Mouse (Mus musculus) v-Abl transformed pro-B cells (cell line): ENCODE measurements around the gene Spry1.

Experiments
- in situ Hi-C, 2 experiments: fragments of 400-800 bp; cut with MboI; formaldehyde crosslinking; loops; one replicate each; pipeline ENCODE4 v1.15.1; 2025; ENCODE audit not compliant: unreplicated experiment in 2 of 2

The Spry1 gene

DNA sequence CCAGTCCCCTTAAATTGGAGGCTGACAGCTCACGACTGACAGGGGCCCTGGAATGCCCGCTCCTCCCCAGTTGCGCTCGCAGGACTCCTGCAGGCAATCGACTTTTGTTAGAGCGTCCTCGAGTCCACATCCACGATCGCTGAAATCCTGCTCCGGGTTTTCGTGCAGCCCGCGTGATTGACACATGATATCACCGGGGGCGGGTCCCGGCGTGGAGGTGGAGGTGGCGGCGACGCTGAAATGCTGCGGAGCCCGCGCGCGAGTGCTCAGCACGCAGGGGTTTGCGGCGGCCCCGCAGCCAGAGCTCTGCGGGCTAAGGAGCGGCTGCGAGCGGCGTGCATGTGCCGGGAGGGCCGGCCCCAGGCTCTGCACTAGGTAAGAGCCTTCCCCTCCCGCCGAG is at the start of gene Spry1:
Gene Spry1 (plus strand): TSS at position 258 of the 400 bp plus-strand sequence.
- in situ Hi-C loops, result loop anchor here (5.0 to 10.0 kb wide), 5 partner anchors 115 to 565 kb away; no protein-coding TSS in a partner anchor

DNA sequence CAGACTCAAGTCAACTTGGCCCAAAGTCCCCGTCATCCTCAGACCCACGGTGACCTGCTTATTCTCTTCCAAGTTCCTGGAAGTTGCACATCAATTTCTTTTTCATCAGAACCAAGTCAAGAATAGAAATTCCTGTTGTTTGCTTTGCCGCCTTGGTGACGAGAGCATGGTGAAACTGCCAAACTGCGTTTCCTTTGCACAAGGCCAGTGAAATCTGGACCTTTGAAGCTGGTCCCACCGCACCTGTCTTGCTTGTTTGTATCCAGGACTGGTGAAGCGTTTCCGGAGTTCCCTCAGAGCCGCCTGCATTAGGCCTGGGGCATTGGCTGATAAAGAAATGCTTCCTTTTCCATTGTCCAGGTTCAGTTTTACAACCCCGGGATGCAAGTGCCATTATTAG is 44.0 kb upstream of the Spry1 start:
- in situ Hi-C loops, result no loop called here

DNA sequence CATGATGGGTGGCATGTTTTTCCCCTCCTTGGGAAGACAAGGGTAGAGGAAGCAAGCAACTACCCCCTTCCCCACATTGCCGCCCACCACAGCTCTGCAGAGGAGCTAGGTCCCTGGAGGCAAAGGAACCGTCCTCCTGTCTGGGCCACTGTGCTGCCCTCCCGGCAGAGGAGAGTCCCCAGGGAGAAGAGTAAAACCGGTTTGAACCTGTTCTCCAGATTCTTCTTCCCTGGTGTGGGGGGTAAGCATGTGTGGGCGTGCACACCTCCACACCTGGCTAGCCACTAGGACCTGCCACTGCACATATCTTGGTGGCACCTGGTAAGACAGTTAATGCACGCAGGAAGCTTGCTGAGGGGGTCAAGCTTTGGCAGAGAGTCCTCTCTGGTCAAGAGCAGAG is 43.2 kb upstream of the Spry1 start:
- in situ Hi-C loops, result no loop called here

DNA sequence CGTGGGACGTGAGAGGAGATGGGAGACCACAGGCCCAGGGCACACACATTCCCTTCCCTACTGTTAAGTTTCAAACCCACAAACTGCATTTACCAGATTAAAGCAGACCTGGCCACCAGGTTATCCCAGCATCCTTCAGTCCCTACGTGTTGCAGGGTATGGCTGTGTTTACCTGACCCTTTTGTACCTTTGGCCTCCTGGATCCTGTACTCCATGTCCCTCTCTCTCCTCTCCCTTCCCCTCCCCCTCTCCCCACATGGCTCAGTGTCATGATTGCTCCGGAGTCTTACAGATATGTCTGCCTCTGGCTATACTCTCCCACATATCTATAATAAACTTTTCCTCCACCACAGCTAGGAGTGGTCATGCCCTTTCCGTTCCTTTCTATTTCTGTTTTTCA is 42.5 kb upstream of the Spry1 start:
- in situ Hi-C loops, result no loop called here

DNA sequence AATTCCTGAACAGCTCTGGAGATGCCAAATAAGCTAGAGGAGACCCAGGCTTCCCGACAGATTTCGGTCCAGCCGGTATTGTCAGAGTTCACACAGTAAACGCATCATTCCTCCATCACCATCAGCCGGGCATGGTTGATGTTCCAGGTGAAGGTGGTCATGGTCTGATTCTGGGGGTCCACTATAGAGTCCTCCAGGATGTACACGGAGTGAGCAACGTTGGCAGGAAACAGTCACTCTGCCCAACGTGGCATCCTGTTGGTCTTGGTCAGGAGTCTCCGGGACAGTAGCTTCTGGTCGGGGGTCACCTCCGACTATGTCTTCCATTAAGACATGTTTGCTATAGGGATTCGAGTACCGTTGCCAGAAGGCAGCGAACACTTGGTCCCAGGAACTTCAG is 40.1 kb upstream of the Spry1 start:
- in situ Hi-C loops, result loop anchor here in 1 of 2 experiments (10.0 kb wide), 1 partner anchor 125 kb away; no protein-coding TSS in a partner anchor

DNA sequence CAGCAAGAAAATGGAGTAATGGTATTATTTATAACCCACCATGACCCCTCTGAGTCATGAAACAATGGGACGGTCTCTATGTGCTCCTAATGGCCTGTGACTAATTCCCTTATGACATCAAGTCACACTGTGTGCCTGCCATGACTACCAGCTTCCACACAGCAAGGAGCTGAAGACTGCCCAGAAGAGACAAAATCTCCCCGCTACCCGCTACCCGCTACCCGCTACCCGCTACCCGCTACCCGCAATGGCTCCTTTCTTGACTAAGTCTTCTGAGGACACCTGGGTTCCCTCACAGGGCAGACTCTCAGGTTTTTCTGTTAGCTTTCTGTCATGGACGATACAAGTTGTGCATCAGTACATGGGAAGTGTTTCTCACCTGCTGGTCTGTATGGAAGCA is 37.4 kb upstream of the Spry1 start:
- in situ Hi-C loops, result loop anchor here in 1 of 2 experiments (10.0 kb wide), 1 partner anchor 128 kb away; no protein-coding TSS in a partner anchor

DNA sequence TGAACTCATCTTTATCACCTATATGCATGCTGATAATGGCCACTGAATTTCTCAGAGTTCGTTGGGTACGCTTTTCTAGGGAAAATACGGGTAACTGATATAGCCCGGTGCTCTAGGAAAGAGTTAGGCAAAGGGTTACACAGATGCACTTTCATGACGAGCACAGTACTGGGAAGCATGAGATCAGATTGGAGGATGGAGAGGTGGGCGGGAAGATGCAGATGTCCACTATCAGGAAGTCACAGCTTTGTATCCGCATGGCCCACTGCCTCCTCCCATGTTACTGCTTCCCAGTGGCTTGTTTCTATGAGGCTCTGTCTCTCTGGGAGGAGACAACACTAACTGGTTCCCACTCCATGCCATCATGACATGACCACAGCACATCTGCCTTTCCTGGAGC is 36.9 kb upstream of the Spry1 start:
- in situ Hi-C loops, result loop anchor here in 1 of 2 experiments (10.0 kb wide), 1 partner anchor 128 kb away; no protein-coding TSS in a partner anchor

DNA sequence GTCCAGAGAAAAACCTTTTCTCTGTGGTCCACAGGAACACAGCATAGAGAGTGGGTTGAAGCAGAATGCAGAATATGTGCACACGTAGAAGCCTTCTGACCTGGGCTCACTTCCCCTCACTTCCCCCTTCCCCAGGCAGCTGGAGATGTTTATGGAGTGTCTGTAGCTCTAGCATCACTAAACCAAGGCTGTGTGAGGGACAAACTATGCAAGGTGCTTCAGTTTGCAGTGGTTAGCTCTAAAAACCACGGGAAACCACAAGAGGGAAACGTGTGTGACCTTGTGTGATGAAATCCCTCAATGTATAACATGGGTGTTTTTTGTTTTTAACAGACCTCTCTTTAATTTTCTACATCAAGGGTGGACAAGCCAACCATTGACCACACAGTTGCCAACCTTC is 36.2 kb upstream of the Spry1 start:
- in situ Hi-C loops, result loop anchor here in 1 of 2 experiments (10.0 kb wide), 1 partner anchor 129 kb away; no protein-coding TSS in a partner anchor

DNA sequence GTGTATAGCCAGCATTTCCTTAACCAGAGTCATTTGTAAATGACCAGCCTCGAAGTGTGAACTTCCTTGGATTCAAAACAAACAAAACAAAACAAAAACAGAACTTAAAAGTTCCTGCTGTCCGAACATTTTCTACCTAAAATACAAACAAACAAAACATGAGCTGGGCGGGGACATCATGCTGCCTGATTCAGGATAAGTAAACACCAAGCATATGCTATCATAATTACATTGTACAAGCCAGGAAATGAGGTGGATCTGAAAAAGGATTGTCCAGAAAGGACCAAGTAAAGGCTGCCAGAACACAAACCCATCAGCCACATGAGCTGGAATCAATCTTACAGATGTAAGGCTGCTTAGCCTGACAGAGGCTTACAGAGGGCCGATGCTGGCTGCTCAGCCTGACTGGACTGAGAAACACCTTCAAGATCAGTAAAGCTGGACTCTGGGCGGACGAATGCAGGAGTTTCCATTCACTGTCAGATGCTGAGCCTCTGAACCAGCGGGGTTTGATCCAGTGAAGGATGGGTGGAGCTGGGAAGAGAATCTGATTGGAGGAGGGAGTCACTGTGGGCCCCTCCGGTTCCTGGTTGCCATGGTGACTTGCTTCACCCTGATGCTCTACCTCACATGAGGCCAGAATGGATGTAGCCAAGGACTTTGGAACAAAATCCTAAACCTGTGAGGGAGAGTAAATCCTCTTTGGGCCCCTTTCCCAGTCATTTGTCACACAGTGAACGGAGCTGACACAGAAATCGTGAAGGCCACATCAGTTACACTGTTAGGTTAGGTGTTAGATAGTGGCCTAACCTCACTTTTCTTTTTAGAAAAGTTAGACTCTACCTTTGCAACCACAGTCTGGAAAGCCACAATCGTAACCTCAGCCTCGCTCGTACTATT is 34.5 kb upstream of the Spry1 start:
- in situ Hi-C loops, result loop anchor here (5.0 to 10.0 kb wide), 2 partner anchors 130 to 597 kb away; no protein-coding TSS in a partner anchor

DNA sequence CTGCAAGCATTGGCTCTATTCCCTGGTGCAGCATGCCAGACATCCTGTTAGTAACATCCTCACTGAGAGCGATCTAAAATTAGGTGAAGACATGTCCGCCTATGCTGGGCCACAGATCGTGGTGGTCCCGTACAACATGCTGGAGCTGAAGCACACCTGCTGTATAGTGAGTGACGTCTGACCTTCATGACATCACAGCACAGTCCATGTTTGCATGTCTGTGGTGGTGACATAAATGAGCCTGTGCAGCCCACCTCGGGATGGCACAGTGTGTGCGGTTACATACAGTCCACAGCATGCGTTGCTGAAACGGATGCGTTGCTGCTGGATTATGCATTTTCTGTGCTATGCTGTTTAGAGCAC is 33.9 kb upstream of the Spry1 start:
- in situ Hi-C loops, result loop anchor here (5.0 to 10.0 kb wide), 2 partner anchors 131 to 596 kb away; no protein-coding TSS in a partner anchor

DNA sequence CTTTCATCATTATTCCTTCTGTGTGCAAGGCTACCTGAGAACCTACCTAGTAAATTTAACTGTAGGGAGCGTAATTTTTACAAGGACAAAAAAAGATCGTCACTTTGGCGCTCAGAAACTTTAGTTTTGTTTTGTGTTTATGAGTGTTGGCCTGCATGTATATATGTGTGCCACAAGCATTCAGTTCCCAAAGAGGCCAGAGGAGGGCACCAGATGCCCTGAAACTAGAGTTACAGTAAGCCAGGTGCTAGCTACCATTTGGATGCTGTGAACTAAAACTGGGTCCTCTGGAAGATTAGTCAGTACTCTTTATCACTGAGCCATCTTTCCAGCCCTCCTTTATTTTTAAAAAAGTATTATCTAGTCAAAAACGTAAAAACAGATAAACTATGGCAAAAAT is 30.8 kb upstream of the Spry1 start:
- in situ Hi-C loops, result loop anchor here (5.0 to 10.0 kb wide), 2 partner anchors 134 to 593 kb away; no protein-coding TSS in a partner anchor

DNA sequence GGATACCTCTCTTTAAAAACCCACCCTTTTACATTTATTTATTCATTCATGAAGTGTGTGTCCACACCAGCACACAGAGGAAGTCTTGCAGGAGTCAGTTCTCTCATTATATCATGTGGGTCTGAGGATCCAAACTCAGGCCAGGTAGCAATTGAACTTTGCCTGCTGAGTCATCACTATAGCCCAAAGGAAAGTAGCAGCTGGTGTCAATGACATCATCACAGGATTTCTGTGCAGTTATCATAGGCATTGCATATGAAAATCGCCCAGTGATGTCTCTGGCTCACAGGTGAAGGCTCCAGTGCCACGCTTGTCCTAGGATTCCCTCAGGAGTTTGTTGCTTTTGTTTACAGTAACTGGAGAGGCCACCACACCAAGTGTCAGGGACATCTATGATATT is 29.1 kb upstream of the Spry1 start:
- in situ Hi-C loops, result no loop called here

DNA sequence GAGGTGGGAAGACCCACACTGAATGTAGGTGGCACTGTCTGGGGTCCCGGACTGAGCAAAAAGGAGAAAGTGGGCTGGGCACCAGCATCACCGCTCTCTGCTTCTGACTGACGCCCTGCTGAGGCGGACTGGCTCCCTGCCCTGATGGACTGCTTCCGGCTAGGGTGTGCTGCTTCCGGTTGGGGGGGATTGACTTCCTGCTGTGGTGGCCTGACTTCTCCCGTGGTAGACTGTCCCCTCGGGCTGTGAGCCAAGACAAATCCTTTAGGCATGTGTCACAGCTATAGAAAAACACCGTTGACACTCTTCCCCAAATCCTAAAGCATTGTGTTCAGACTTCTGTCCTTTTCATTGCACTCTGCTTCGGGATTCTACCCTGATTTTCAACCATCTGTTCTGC is 26.0 kb upstream of the Spry1 start:
- in situ Hi-C loops, result no loop called here

DNA sequence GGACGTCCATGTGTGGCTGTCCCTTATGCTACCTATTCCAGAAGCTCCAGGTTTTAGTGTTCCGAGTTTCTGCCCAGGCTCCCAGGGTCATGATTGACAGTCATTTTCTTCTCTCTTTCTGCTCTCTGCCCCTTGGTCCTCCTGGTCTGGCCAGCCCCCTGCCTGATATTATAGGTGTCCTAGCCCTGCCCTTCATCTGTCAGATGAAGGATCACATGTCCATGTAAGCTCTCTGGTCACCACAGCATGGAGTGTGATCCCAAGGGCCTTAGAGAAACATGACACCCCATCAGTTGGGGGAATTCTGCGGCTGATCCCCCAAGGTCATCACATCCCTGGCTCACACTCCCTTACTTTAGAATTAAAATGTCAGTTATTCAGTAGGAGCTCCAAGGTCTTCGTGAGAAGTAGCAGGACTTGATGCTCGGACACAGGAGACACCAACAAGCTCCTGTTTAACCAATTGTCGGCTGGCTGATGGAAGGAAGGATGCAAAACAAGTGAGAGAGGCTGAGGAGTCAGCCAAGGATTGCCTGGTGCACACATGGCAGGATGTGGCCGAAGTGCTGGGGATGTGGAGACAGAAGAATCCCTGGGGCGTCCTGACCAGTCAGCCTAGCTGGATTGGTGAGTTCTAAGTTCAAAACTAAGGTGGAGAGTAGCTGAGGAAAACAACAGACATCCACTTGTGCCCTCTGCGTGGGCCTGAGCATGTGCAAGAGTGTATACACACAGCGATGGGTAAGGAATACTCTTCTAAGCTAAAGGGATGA is 24.7 kb upstream of the Spry1 start:
- in situ Hi-C loops, result no loop called here

DNA sequence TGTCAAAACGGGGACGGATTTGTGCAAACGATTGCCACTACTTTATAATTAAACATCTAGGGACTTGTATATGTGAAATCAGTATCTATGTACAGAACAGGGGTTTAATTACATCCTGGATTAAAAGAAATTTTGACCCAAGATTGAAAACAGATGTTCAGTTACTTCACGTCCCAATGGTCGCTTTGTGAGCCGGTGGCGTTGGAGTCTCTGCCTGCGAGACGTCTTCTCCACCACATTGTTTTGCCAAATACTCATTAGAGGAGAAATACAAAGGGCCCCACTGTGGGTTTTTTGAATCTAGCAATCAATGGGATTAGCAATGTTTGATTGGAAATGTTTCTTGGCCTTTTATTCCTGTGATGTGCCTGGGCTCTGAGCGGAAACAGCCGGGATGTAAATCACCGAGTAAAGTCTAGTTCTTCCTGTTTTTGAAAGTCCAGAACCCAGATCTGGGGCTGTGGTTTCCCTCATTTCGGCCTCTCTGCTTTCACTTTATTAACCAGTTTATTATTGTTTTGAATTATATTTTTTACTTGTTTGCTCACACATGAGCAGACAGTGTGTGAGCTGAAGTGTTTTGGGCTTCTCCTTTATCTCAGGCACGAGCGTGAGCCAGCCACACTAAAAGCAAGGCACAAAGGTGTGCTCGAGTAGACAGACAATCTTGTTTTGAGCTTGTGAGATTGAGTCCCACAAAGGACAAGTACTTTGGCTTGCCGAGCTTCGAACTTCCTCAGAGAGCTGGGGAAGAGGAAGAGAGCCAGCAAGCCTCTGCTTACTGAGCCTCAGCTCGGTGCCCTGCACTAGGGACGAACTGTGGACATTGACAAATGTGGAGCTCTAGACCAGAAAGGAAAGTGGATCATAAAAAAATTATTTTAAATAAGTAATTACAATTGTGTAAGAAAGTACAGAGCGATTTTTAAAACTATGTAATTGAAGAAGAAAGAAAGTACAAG is 22.9 kb upstream of the Spry1 start:
- in situ Hi-C loops, result no loop called here

DNA sequence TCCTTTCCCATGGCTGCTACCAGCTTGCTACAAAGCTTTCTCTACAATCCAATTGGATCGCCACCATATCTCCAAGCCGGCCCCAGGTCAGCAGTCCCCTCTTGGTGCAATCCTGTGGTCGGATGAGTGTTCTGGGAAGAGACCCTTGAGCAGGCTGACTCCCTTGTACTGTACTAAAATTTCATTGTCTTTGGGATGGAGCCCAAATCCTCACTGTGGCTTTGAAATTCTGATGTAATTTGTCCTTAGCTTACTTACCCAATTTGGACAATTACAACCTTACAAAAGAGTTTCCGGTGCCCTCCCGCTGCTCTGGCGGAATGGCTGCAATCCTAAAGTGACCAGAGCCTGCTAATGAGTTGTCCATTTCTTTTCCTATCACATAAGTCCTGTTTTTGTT is 7.5 kb upstream of the Spry1 start:
- in situ Hi-C loops, result loop anchor here (5.0 to 10.0 kb wide), 3 partner anchors 155 to 573 kb away; no protein-coding TSS in a partner anchor

DNA sequence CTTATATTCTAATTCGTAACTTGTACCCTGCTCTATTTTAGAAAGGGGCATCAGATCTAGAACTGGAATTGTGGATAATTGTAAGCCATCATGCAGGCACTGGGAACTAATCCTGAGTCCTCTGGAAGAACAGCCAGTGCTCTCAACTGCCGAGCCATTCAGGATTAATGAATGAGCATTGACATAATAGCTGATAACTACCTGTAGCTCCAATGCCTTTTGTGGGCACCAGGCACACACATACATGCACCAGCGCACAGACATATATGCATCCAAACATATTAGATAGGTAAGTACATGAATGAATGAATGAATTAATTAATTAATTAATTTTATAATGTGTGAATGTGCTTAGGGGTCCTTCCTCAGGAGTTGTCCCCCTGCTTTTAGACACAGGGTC is 7.0 kb upstream of the Spry1 start:
- in situ Hi-C loops, result loop anchor here (5.0 to 10.0 kb wide), 3 partner anchors 155 to 572 kb away; no protein-coding TSS in a partner anchor

DNA sequence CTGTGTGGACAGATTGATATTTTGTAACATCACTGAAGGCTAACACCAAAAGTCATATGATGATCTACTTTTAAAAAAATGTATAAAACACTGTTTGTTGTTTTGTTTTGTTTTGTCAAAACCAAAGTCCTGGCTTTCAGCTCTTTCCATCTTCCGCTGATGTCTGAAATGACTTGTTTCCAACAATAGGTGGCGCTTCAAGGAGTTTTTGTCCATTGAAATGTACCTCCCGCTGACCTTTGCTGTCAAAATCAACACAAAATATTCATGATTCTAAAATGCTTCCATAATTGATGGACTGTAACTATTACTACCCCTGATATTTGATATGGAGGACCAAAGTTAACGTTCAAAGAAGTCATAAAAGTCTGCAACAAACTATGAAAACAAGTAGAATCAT is 5.1 kb upstream of the Spry1 start:
- in situ Hi-C loops, result loop anchor here (5.0 to 10.0 kb wide), 5 partner anchors 157 to 570 kb away; no protein-coding TSS in a partner anchor

DNA sequence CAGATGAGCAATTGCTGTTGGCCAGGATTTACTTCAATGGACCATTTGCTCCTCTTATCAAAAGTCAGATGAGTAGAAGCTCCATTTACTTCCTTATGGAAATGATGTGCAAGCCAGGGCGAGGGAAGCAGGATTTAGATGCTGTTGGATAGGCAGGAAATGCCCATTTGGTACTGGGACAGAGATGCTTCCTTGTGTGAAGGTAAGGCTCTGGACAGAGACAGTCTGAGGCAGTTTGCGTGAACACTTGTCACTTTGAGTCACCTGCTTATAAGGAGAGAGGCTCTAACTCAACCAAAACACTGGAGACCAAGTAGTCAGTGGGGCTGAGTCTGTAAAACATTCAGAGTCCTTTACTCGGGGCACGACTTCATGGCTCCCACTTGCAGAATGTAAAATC is 2.8 kb upstream of the Spry1 start:
- in situ Hi-C loops, result loop anchor here (5.0 to 10.0 kb wide), 3 partner anchors 315 to 568 kb away; no protein-coding TSS in a partner anchor
